Mouse (Mus musculus): ENCODE data around the gene Frmpd3. TPM values are rescaled to one million over a fixed set of nuclear protein-coding genes. Genes with fewer than 3 reads are reported as not detected.
"Not testable (repeated sequence)": the region's sequence is repeated elsewhere in the genome, so short reads cannot be mapped to it uniquely, and the experiment has no call there.

Frmpd3 gene
- total RNA-seq (2021), result not detected
- long read RNA-seq, experiment 1, partial matches to known transcripts, result 0 of 2 reads
- long read RNA-seq, experiment 1, other reads (novel, unspliced or antisense), result 2 of 2 reads
- long read RNA-seq, experiment 2, result 0 reads

GRCm38 (mm10) chrX:140341656-140342392 lies at the start of gene Frmpd3:
Frmpd3 (plus strand) TSS chrX:140342263.
- DNase-seq, result no peak
- intact Hi-C loops (cut with DNase I), result no loop called here

GRCm38 (mm10) chrX:140303731-140304130 lies 38.3 kb upstream of the Frmpd3 start:
- DNase-seq, result no peak
- intact Hi-C loops (cut with DNase I), result no loop called here

GRCm38 (mm10) chrX:140305652-140306051 lies 36.4 kb upstream of the Frmpd3 start:
- DNase-seq, result no peak
- intact Hi-C loops (cut with DNase I), result no loop called here

- intact Hi-C loops (cut with DNase I), result no loop called here
- no peak for DNase-seq
Observed at GRCm38 (mm10) chrX:140317931-140318330, 24.1 kb upstream of the Frmpd3 start.

- intact Hi-C loops (cut with DNase I), result no loop called here
- no peak for DNase-seq
Observed at GRCm38 (mm10) chrX:140319131-140319530, 22.9 kb upstream of the Frmpd3 start.

GRCm38 (mm10) chrX:140320671-140321070 lies 21.4 kb upstream of the Frmpd3 start:
- intact Hi-C loops (cut with DNase I); DNase-seq: not testable (repeated sequence)

GRCm38 (mm10) chrX:140342393-140343163 lies 515 bp downstream of the Frmpd3 start:
- intact Hi-C loops (cut with DNase I), result no loop called here
- DNase-seq, result no peak

- no peak for DNase-seq
- intact Hi-C loops (cut with DNase I), result no loop called here
Observed at GRCm38 (mm10) chrX:140375628-140376027, 33.6 kb downstream of the Frmpd3 start.

GRCm38 (mm10) chrX:140399986-140400385 lies 57.9 kb downstream of the Frmpd3 start:
- intact Hi-C loops (cut with DNase I), result no loop called here
- no peak for DNase-seq

- intact Hi-C loops (cut with DNase I), result no loop called here
- no peak for DNase-seq
Observed at GRCm38 (mm10) chrX:140402904-140403303, 60.8 kb downstream of the Frmpd3 start.

- intact Hi-C loops (cut with DNase I), result no loop called here
- DNase-seq, result no peak
Observed at GRCm38 (mm10) chrX:140406079-140406478, 64.0 kb downstream of the Frmpd3 start.

GRCm38 (mm10) chrX:140406501-140406900 lies 64.4 kb downstream of the Frmpd3 start:
- intact Hi-C loops (cut with DNase I), result no loop called here
- no peak for DNase-seq

- intact Hi-C loops (cut with DNase I), result no loop called here
Observed at GRCm38 (mm10) chrX:140407593-140407992, 65.5 kb downstream of the Frmpd3 start.

GRCm38 (mm10) chrX:140418467-140418866 lies 76.4 kb downstream of the Frmpd3 start:
- no peak for DNase-seq
- intact Hi-C loops (cut with DNase I), result no loop called here

More at GRCm38 (mm10) chrX:140407593-140407992, 65.5 kb downstream of the Frmpd3 start:
- DNase-seq, result no peak

- intact Hi-C loops (cut with DNase I), result no loop called here
Observed at GRCm38 (mm10) chrX:140427124-140427523, 85.1 kb downstream of the Frmpd3 start.

GRCm38 (mm10) chrX:140428252-140428651 lies 86.2 kb downstream of the Frmpd3 start:
- intact Hi-C loops (cut with DNase I), result no loop called here
- DNase-seq, result peak in 1 of 2 experiments; percentile 16

More at GRCm38 (mm10) chrX:140427124-140427523, 85.1 kb downstream of the Frmpd3 start:
- DNase-seq, result no peak

GRCm38 (mm10) chrX:140429985-140430384 lies 87.9 kb downstream of the Frmpd3 start:
- no peak for DNase-seq

GRCm38 (mm10) chrX:140430506-140430905 lies 88.4 kb downstream of the Frmpd3 start:
- intact Hi-C loops (cut with DNase I), result no loop called here
- DNase-seq, result no peak

More at GRCm38 (mm10) chrX:140429985-140430384, 87.9 kb downstream of the Frmpd3 start:
- intact Hi-C loops (cut with DNase I), result no loop called here

GRCm38 (mm10) chrX:140431981-140432380 lies 89.9 kb downstream of the Frmpd3 start:
- intact Hi-C loops (cut with DNase I), result no loop called here
- no peak for DNase-seq

- intact Hi-C loops (cut with DNase I), result no loop called here
- no peak for DNase-seq
Observed at GRCm38 (mm10) chrX:140432786-140433185, 90.7 kb downstream of the Frmpd3 start.

GRCm38 (mm10) chrX:140437906-140438305 lies 95.8 kb downstream of the Frmpd3 start:
- DNase-seq, result no peak
- intact Hi-C loops (cut with DNase I), result no loop called here

Data from heart, postnatal 14 days (tissue).